Mouse (Mus musculus) liver, embryonic 13.5 days (tissue): ENCODE results near the gene Ceacam1. TPM values are rescaled to one million over a fixed set of nuclear protein-coding genes. Genes with fewer than 3 reads are reported as not detected.
"Not testable (repeated sequence)": the region's sequence is repeated elsewhere in the genome, so short reads cannot be mapped to it uniquely, and the experiment has no call there.

ENCODE experiments used
- ATAC-seq: fragments of 200-750 bp; cut with Nextera tagmentation; 2 replicates; pipeline ENCODE4 v1.8.0; 2017; ENCODE audit warnings: low read depth, mild to moderate bottlenecking, moderate number of reproducible peaks, moderate library complexity
- DNase-seq: peaks from one replicate; pipeline ENCODE4 v3.0.0; 2022
- H3K27ac ChIP-seq: fragments of 300-500 bp; sonication (generic); 2 replicates; pipeline ENCODE4 v1.5.1; 2015; ENCODE audit warnings: moderate library complexity, mild to moderate bottlenecking, inconsistent platforms
- H3K27me3 ChIP-seq: fragments of 300-500 bp; sonication (generic); 2 replicates; pipeline ENCODE4 v1.6.1; 2015; ENCODE audit warnings: mild to moderate bottlenecking, inconsistent platforms
- H3K36me3 ChIP-seq: fragments of 300-500 bp; sonication (generic); 2 replicates; pipeline ENCODE4 v1.6.1; 2015; ENCODE audit warnings: mild to moderate bottlenecking, inconsistent platforms
- H3K4me1 ChIP-seq: fragments of 300-500 bp; sonication (generic); replicated peaks from 2 replicates; pipeline ENCODE4 v1.6.1; 2015; ENCODE audit warnings: inconsistent platforms
- H3K4me2 ChIP-seq: fragments of 300-500 bp; sonication (generic); 2 replicates; pipeline ENCODE4 v1.6.1; 2015; ENCODE audit warnings: inconsistent platforms, mild to moderate bottlenecking, moderate library complexity
- H3K4me3 ChIP-seq: fragments of 300-500 bp; sonication (generic); replicated peaks from 2 replicates; pipeline ENCODE4 v1.5.1; 2015; ENCODE audit warnings: mild to moderate bottlenecking, inconsistent platforms
- H3K9ac ChIP-seq: fragments of 300-500 bp; sonication (generic); 2 replicates; pipeline ENCODE4 v1.6.1; 2015; ENCODE audit warnings: mild to moderate bottlenecking, inconsistent platforms
- H3K9me3 ChIP-seq: fragments of 300-500 bp; sonication (generic); replicated peaks from 2 replicates; pipeline ENCODE4 v1.6.1; 2016; ENCODE audit warnings: inconsistent platforms
- WGBS: fragments of 180-500 bp; shearing (Covaris S2); methylation state at CpG from one replicate; pipeline ENCODE4 v1.1.7; 2015; ENCODE audit not compliant: insufficient replicate concordance; 5-methylcytosine and 5-hydroxymethylcytosine counted together
- polyA plus RNA-seq: library from polyadenylated mRNA; unstranded; fragments of >200 nt; fragmentation: Nextera tagmentation; extraction: Ambion mirVana; gene quantifications from 2 replicates; pipeline ENCODE4 v1.2.1, GENCODE M21; 2015

The Ceacam1 gene
- polyA plus RNA-seq, 1 experiment from 2014 or later: 1.7 TPM

DNA sequence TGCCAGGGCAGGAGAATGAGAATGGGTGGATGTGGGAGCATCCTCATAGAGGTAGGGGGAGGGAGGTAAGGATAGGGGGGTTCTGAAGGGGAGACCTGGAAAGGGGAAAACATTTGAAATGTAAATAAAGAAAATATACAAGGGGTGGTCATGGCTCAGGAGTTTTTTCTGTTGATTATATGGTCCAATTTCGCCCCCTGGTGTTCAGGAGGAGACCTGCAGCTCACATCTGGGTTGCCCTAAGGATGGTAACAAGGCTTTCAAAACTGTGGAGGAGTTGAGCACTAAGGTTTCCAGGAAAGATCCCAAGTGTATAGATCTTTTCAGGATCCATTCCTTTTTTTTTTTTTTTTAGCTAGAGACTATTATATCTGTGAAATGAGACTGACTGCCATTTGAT, 2.0 kb upstream of the Ceacam1 start:
- Histone ChIP-seq H3K4me2 (no peak overlapping the region), H3K36me3 (no peaks in the 10 kb centered on the region), H3K9ac (no peak overlapping the region), H3K9me3 (no peaks in the 10 kb centered on the region), H3K27ac (no peak overlapping the region), H3K27me3 (no peaks in the 10 kb centered on the region), H3K4me1 (peaks cover 7% of the 10 kb centered on the region; the same call in 1 of the 2 replicates), H3K4me3 (no peak overlapping the region)
- ATAC-seq: no peak
- no peak for DNase-seq
- WGBS: 0% methylated on average over 1 of the region's 1 CpGs

DNA sequence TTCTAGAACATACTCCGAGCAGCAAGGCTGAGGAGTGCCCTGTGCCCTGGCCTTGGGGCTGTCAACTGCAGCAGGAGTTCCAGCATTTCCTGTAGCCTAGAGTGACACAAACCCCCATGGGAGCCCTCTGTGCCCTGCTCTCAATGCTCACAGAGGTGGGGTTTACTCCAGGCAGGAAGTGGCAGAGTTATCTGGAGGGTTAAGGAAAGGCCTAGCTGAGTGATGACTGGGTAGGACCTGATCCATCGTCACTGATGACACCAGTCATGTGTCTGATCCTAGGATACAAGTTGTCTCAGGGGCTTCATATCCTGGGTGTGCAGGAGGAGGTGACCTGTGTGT, 320 bp upstream of the Ceacam1 start:
- H3K9ac ChIP-seq, H3K4me1 ChIP-seq, H3K27ac ChIP-seq, H3K36me3 ChIP-seq, H3K9me3 ChIP-seq, H3K4me3 ChIP-seq, H3K27me3 ChIP-seq, DNase-seq: not testable (repeated sequence)
- 0 out of 2 replicates have a peak overlapping the region, but pooled peaks have one; percentile 14 for H3K4me2 ChIP-seq
- WGBS: 10% methylated on average over 2 of the region's 2 CpGs
- ATAC-seq: peak; percentile 36; the same call in 1 of the 2 replicates

DNA sequence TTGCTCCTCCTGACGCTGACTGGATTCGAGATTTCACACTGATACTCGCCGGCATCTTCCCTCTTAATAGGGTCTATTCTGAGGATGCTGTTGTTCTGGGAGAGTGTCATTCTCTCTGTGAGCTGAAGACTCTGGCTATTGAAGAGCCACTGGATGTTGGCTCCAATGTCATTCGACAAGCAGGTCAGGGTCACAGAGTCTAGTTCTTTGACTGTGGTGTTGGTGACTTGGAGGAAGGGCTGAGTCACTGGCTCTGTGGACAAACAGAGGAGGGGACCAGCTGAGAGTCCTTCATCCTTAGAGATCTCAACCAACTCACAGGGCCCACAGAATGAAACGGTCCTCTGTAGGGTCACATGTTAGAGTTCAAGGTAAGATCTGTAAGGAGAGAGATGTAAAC, 5.6 kb downstream of the Ceacam1 start:
- H3K4me2 ChIP-seq, H3K4me1 ChIP-seq, H3K9ac ChIP-seq, H3K9me3 ChIP-seq, DNase-seq, H3K27me3 ChIP-seq, H3K36me3 ChIP-seq, H3K27ac ChIP-seq, H3K4me3 ChIP-seq, ATAC-seq: not testable (repeated sequence)
- 69% methylated on average over 6 of the region's 6 CpGs for WGBS

- not testable (repeated sequence) for H3K4me1 ChIP-seq, H3K4me2 ChIP-seq, H3K9me3 ChIP-seq, H3K36me3 ChIP-seq, ATAC-seq, H3K9ac ChIP-seq, H3K27ac ChIP-seq, DNase-seq, H3K27me3 ChIP-seq, H3K4me3 ChIP-seq
- WGBS: 45% methylated on average over 3 of the region's 3 CpGs
Measured at GRCm38 (mm10) chr7:25465586-25465985, 11.8 kb downstream of the Ceacam1 start.

DNA sequence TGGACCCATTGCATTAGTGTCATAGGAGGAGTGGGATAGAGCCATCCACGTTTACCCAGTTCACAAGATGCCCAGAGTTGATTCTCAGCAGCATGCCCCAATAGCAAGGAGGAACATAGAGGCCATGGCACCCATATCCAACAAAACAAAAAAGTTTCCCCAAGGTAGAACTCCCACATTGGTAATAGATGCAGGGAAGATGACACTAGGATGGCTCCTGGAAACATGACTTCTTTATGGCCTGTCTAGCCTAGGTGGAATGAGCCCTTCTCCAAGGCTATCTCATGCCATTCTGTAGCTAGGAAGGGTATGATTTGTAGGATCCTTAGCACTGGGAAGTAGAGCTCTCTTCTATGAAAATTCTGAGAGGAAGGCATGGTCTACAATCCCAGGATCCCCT, 12.4 kb downstream of the Ceacam1 start:
- WGBS: 45% methylated on average over 1 of the region's 1 CpGs
- Histone ChIP-seq H3K4me2 (no peak overlapping the region), H3K27ac (no peak overlapping the region), H3K4me1 (no peaks in the 10 kb centered on the region), H3K9me3 (no peaks in the 10 kb centered on the region), H3K4me3 (no peak overlapping the region), H3K27me3 (no peaks in the 10 kb centered on the region), H3K36me3 (no peaks in the 10 kb centered on the region), H3K9ac (no peak overlapping the region)
- DNase-seq (no peak), ATAC-seq (no peak)

GRCm38 (mm10) chr7:25462033-25462337, 15.4 kb downstream of the Ceacam1 start:
- not testable (repeated sequence) for H3K27ac ChIP-seq, H3K4me2 ChIP-seq, H3K4me3 ChIP-seq, H3K36me3 ChIP-seq, H3K27me3 ChIP-seq, DNase-seq, H3K4me1 ChIP-seq, H3K9ac ChIP-seq, H3K9me3 ChIP-seq, ATAC-seq
- WGBS: no CpG with 5 or more reads among the region's 1 CpGs

DNA sequence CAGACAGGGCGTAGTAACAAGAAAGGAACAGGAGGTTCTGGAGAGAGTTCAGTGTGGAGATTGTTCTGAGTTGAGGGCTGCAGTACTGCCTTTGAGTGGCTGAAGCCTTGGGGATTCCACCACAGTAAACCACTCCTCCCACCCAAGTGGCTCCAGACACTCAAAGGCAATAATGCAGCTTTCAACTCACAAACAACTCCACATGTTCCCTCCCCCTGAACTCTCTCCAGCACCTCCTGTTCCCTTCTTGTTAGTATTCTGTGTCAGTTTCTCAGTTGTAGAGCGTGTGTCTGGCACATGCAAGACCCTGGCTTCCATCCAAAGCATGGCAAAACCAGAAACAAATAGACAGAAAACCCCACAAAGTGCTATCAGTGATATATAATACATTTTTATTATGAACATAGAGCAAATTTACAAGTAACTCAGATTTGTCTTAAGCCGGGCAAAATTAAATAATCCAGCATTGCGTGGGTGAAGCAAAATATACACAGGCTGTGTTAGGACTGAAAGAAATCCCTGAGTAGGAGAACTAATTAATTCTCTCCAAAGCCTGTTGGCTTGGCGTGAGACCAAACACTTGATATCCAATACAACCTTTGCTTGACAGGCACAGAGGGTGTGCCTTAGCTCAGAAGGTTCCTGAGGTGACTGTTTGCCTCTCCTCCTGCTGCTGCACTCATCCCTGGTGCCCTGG, 15.9 kb downstream of the Ceacam1 start:
- ATAC-seq, DNase-seq, H3K36me3 ChIP-seq, H3K4me1 ChIP-seq, H3K4me3 ChIP-seq, H3K9me3 ChIP-seq, H3K9ac ChIP-seq, H3K4me2 ChIP-seq, H3K27ac ChIP-seq, H3K27me3 ChIP-seq: not testable (repeated sequence)
- WGBS: 61% methylated on average over 4 of the region's 5 CpGs

- DNase-seq (no peak), ATAC-seq (no peak)
- H3K36me3 ChIP-seq: no peaks in the 10 kb centered on the region
- no peak overlapping the region for H3K4me2 ChIP-seq
- no peak overlapping the region for H3K27ac ChIP-seq
- H3K9me3 ChIP-seq: no peaks in the 10 kb centered on the region
- H3K9ac ChIP-seq: no peak overlapping the region
- 72% methylated on average over 3 of the region's 3 CpGs for WGBS
- 0 out of 2 replicates have a peak, but pooled peaks cover 4% of the 10 kb centered on the region for H3K4me1 ChIP-seq
- H3K4me3 ChIP-seq: no peak overlapping the region
- H3K27me3 ChIP-seq: no peaks in the 10 kb centered on the region
Measured at GRCm38 (mm10) chr7:25452103-25452502, 25.3 kb downstream of the Ceacam1 start.

GRCm38 (mm10) chr7:25449913-25450890, 27.2 kb downstream of the Ceacam1 start:
- no peak overlapping the region for H3K9ac ChIP-seq
- H3K36me3 ChIP-seq: no peaks in the 10 kb centered on the region
- WGBS: 34% methylated on average over 9 of the region's 9 CpGs
- H3K9me3 ChIP-seq: no peaks in the 10 kb centered on the region
- DNase-seq (no peak), ATAC-seq (peak; percentile 31; the same call in 1 of the 2 replicates)
- H3K4me3 ChIP-seq: no peak overlapping the region
- no peak overlapping the region for H3K4me2 ChIP-seq
- 0 out of 2 replicates have a peak, but pooled peaks cover 4% of the 10 kb centered on the region for H3K4me1 ChIP-seq
- H3K27ac ChIP-seq: no peak overlapping the region
- H3K27me3 ChIP-seq: no peaks in the 10 kb centered on the region

DNA sequence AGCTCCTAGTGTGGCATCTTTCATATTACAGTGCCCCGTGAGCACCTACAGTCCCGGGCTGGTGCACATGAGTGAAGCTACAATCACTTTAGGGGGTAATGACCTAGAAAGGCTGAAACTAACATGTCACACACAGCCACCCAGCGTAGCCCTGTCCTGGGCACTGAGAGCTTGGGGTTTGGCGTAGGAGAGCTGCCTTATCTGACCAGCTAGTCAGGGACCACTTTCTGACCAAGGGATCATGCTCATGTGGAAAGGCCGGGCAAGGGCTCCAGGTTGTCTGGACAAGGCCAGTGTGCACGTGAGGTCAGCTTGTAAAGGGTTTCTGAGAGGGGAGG, 36.6 kb downstream of the Ceacam1 start:
- DNase-seq (no peak), ATAC-seq (peak; percentile 48; the same call in 1 of the 2 replicates)
- Histone ChIP-seq H3K4me2 (no peak overlapping the region), H3K4me1 (no peaks in the 10 kb centered on the region; the same call in 1 of the 2 replicates), H3K4me3 (no peak overlapping the region), H3K27me3 (no peaks in the 10 kb centered on the region), H3K27ac (peak overlapping the region; percentile 72), H3K9ac (no peak overlapping the region), H3K36me3 (no peaks in the 10 kb centered on the region), H3K9me3 (no peaks in the 10 kb centered on the region)
- 63% methylated on average over 6 of the region's 6 CpGs for WGBS

DNA sequence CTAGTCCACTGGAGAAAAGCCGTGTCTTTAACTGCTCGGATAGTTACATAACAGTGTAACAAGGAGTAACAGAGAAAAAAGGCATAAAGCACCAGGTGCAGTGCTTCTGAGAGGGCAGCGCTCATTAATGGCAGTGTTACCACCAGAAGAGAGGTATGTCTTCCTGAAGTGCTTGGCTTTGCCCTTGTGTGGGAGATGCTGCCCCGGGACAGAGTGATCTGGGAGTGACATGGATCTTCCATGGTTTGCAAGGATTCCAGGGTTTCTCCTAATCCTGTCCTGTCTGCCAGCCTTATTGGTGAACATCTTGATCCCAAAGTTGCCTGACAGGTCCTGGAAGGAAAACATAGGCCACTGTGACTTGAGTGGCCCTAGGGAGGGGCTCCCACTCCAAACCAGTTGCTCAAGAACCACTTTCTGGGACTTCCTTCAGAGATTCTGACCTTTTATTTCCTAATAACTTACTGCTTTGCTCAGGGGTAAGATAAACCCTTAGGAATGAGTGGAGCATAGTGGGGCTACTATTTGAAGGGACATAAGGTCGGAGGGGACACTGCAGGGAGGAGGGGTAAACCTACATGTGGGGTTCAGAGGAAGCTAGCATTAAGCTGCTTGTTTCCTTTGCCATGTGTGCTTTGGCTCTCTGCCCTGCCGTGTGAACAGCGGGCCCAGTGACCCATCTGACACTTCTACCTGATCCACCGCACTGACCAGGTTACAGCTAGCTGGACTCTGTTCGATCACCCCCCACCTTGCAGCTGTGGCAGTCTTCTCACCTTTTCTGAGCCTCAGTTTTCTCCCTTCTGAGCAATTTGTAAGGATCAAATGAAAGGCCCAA, 37.2 kb downstream of the Ceacam1 start:
- 68% methylated on average over 9 of the region's 9 CpGs for WGBS
- no peaks in the 10 kb centered on the region for H3K9me3 ChIP-seq
- DNase-seq: no peak
- H3K27ac ChIP-seq: peak overlapping the region; percentile 72
- ATAC-seq: peak; percentile 78
- H3K4me1 ChIP-seq: no peaks in the 10 kb centered on the region; the same call in 1 of the 2 replicates
- H3K27me3 ChIP-seq: no peaks in the 10 kb centered on the region
- no peaks in the 10 kb centered on the region for H3K36me3 ChIP-seq
- H3K4me2 ChIP-seq: no peak overlapping the region
- no peak overlapping the region for H3K4me3 ChIP-seq
- no peak overlapping the region for H3K9ac ChIP-seq
